Mouse (Mus musculus) stomach, embryonic 15.5 days (tissue): Measurements from ENCODE around the gene Mpv17l2. TPM values are rescaled to one million over a fixed set of nuclear protein-coding genes. Genes with fewer than 3 reads are reported as not detected.

Experiments
- ATAC-seq: fragments of 200-750 bp; cut with Nextera tagmentation; 2 replicates; pipeline ENCODE4 v1.8.0; 2017; ENCODE audit warnings: low read depth, moderate number of reproducible peaks, moderate TSS enrichment; ENCODE audit not compliant: insufficient read depth, low FRiP score
- H3K27ac ChIP-seq: fragments of 300-500 bp; sonication (generic); 2 replicates; pipeline ENCODE4 v1.5.1; 2015; ENCODE audit warnings: mild to moderate bottlenecking, inconsistent platforms
- H3K27me3 ChIP-seq: fragments of 300-500 bp; sonication (generic); replicated peaks from 2 replicates; pipeline ENCODE4 v1.6.1; 2015; ENCODE audit warnings: inconsistent platforms
- H3K36me3 ChIP-seq: fragments of 300-500 bp; sonication (generic); 2 replicates; pipeline ENCODE4 v1.6.1; 2015; ENCODE audit warnings: inconsistent platforms
- H3K4me1 ChIP-seq: fragments of 300-500 bp; sonication (generic); 2 replicates; pipeline ENCODE4 v1.6.1; 2015; ENCODE audit warnings: inconsistent platforms
- H3K4me2 ChIP-seq: fragments of 300-500 bp; sonication (generic); 2 replicates; pipeline ENCODE4 v1.6.1; 2015; ENCODE audit warnings: mild to moderate bottlenecking, inconsistent platforms
- H3K4me3 ChIP-seq: fragments of 300-500 bp; sonication (generic); replicated peaks from 2 replicates; pipeline ENCODE4 v1.5.1; 2015; ENCODE audit warnings: inconsistent platforms
- H3K9ac ChIP-seq: fragments of 300-500 bp; sonication (generic); 2 replicates; pipeline ENCODE4 v1.6.1; 2015; ENCODE audit warnings: inconsistent platforms
- H3K9me3 ChIP-seq: fragments of 300-500 bp; sonication (generic); 2 replicates; pipeline ENCODE4 v1.6.1; 2016; ENCODE audit warnings: inconsistent platforms
- WGBS: fragments of 180-500 bp; shearing (Covaris S2); methylation state at CpG from one replicate; pipeline ENCODE4 v1.1.7; 2015; 5-methylcytosine and 5-hydroxymethylcytosine counted together
- polyA plus RNA-seq: library from polyadenylated mRNA; unstranded; fragments of >200 nt; fragmentation: Nextera tagmentation; extraction: Ambion mirVana; gene quantifications from 2 replicates; pipeline ENCODE4 v1.2.1, GENCODE M21; 2015

Gene Mpv17l2
- polyA plus RNA-seq, 1 experiment from 2014 or later: 44.4 TPM

GRCm38 (mm10) chr8:70764676-70765075 lies 3.9 kb upstream of the Mpv17l2 start:
- Histone ChIP-seq H3K27ac (peak overlapping the region; percentile 70), H3K4me1 (peaks cover 22% of the 10 kb centered on the region), H3K4me2 (peak overlapping the region; percentile 77; the same call in 1 of the 2 replicates), H3K27me3 (no peaks in the 10 kb centered on the region), H3K36me3 (0 out of 2 replicates have a peak, but pooled peaks cover 8% of the 10 kb centered on the region), H3K9me3 (no peaks in the 10 kb centered on the region), H3K9ac (no peak overlapping the region), H3K4me3 (no peak overlapping the region; the same call in 1 of the 2 replicates)
- 82% methylated on average over 13 of the region's 13 CpGs for WGBS
- ATAC-seq: no peak

GRCm38 (mm10) chr8:70764026-70764425 lies 3.3 kb upstream of the Mpv17l2 start:
- H3K36me3 ChIP-seq: 0 out of 2 replicates have a peak, but pooled peaks cover 7% of the 10 kb centered on the region

GRCm38 (mm10) chr8:70763354-70763753 lies 2.6 kb upstream of the Mpv17l2 start:
- Histone ChIP-seq H3K4me1 (peaks cover 29% of the 10 kb centered on the region), H3K36me3 (0 out of 2 replicates have a peak, but pooled peaks cover 1% of the 10 kb centered on the region), H3K4me2 (no peak overlapping the region), H3K4me3 (no peak overlapping the region), H3K27me3 (no peaks in the 10 kb centered on the region), H3K9ac (no peak overlapping the region), H3K27ac (peak overlapping the region; percentile 83), H3K9me3 (no peaks in the 10 kb centered on the region)
- WGBS: 7% methylated on average over 3 of the region's 3 CpGs
- no peak for ATAC-seq

More at GRCm38 (mm10) chr8:70764026-70764425, 3.3 kb upstream of the Mpv17l2 start:
- H3K4me1 ChIP-seq: peaks cover 26% of the 10 kb centered on the region
- peak; percentile 39 for ATAC-seq
- H3K27me3 ChIP-seq: no peaks in the 10 kb centered on the region
- peak overlapping the region; percentile 17; the same call in 1 of the 2 replicates for H3K4me2 ChIP-seq
- H3K4me3 ChIP-seq: no peak overlapping the region
- peak overlapping the region; percentile 83 for H3K27ac ChIP-seq
- WGBS: 65% methylated on average over 8 of the region's 8 CpGs
- no peaks in the 10 kb centered on the region for H3K9me3 ChIP-seq
- H3K9ac ChIP-seq: no peak overlapping the region

- no peak overlapping the region for H3K9ac ChIP-seq
- no peaks in the 10 kb centered on the region for H3K27me3 ChIP-seq
- H3K9me3 ChIP-seq: no peaks in the 10 kb centered on the region
- H3K36me3 ChIP-seq: 0 out of 2 replicates have a peak, but pooled peaks cover 8% of the 10 kb centered on the region
- no peak overlapping the region for H3K4me2 ChIP-seq
- WGBS: 78% methylated on average over 1 of the region's 1 CpGs
- no peak for ATAC-seq
- H3K4me3 ChIP-seq: no peak overlapping the region
- H3K27ac ChIP-seq: no peak overlapping the region; the same call in 1 of the 2 replicates
- peaks cover 29% of the 10 kb centered on the region for H3K4me1 ChIP-seq
Observed at GRCm38 (mm10) chr8:70762118-70762517, 1.4 kb upstream of the Mpv17l2 start.

- 0% methylated on average over 22 of the region's 22 CpGs for WGBS
- H3K4me3 ChIP-seq: peak overlapping the region; percentile 69
- ATAC-seq: no peak
- peak overlapping the region; percentile 77 for H3K9ac ChIP-seq
- H3K27me3 ChIP-seq: no peaks in the 10 kb centered on the region
- peaks cover 20% of the 10 kb centered on the region for H3K4me1 ChIP-seq
- H3K36me3 ChIP-seq: peaks cover 13% of the 10 kb centered on the region; the same call in 1 of the 2 replicates
- peak overlapping the region; percentile 92 for H3K4me2 ChIP-seq
- peak overlapping the region; percentile 71 for H3K27ac ChIP-seq
- no peaks in the 10 kb centered on the region for H3K9me3 ChIP-seq
Observed at GRCm38 (mm10) chr8:70760350-70760749, 396 bp downstream of the Mpv17l2 start.

- Histone ChIP-seq H3K36me3 (peaks cover 13% of the 10 kb centered on the region; the same call in 1 of the 2 replicates), H3K27me3 (no peaks in the 10 kb centered on the region), H3K4me3 (no peak overlapping the region), H3K9me3 (no peaks in the 10 kb centered on the region), H3K9ac (peak overlapping the region; percentile 11; the same call in 1 of the 2 replicates), H3K4me1 (peaks cover 24% of the 10 kb centered on the region), H3K4me2 (peak overlapping the region; percentile 92; the same call in 1 of the 2 replicates), H3K27ac (no peak overlapping the region)
- 63% methylated on average over 19 of the region's 19 CpGs for WGBS
- no peak for ATAC-seq
Observed at GRCm38 (mm10) chr8:70758616-70759561, 1.9 kb downstream of the Mpv17l2 start.

GRCm38 (mm10) chr8:70758308-70758615 lies 2.5 kb downstream of the Mpv17l2 start:
- no peak overlapping the region for H3K27ac ChIP-seq
- no peak overlapping the region for H3K9ac ChIP-seq
- no peak for ATAC-seq
- 86% methylated on average over 7 of the region's 7 CpGs for WGBS
- H3K4me2 ChIP-seq: no peak overlapping the region
- peaks cover 27% of the 10 kb centered on the region for H3K4me1 ChIP-seq
- H3K36me3 ChIP-seq: peaks cover 13% of the 10 kb centered on the region; the same call in 1 of the 2 replicates
- H3K4me3 ChIP-seq: no peak overlapping the region
- no peaks in the 10 kb centered on the region for H3K27me3 ChIP-seq
- no peaks in the 10 kb centered on the region for H3K9me3 ChIP-seq

GRCm38 (mm10) chr8:70757523-70758307 lies 3.0 kb downstream of the Mpv17l2 start:
- no peak overlapping the region for H3K27ac ChIP-seq

GRCm38 (mm10) chr8:70756476-70757040 lies 4.2 kb downstream of the Mpv17l2 start:
- Histone ChIP-seq H3K9ac (no peak overlapping the region), H3K27me3 (no peaks in the 10 kb centered on the region), H3K9me3 (no peaks in the 10 kb centered on the region), H3K27ac (no peak overlapping the region), H3K4me1 (peaks cover 38% of the 10 kb centered on the region), H3K4me3 (no peak overlapping the region), H3K4me2 (no peak overlapping the region), H3K36me3 (peaks cover 13% of the 10 kb centered on the region; the same call in 1 of the 2 replicates)
- ATAC-seq: no peak
- WGBS: 91% methylated on average over 6 of the region's 6 CpGs

More at GRCm38 (mm10) chr8:70757523-70758307, 3.0 kb downstream of the Mpv17l2 start:
- Histone ChIP-seq H3K4me3 (no peak overlapping the region), H3K9ac (no peak overlapping the region), H3K4me1 (peaks cover 32% of the 10 kb centered on the region), H3K36me3 (peaks cover 13% of the 10 kb centered on the region; the same call in 1 of the 2 replicates), H3K4me2 (no peak overlapping the region), H3K9me3 (no peaks in the 10 kb centered on the region), H3K27me3 (no peaks in the 10 kb centered on the region)
- ATAC-seq: no peak
- 75% methylated on average over 22 of the region's 22 CpGs for WGBS

- Histone ChIP-seq H3K27ac (no peak overlapping the region), H3K27me3 (no peaks in the 10 kb centered on the region), H3K4me2 (peak overlapping the region; percentile 97), H3K4me1 (peaks cover 38% of the 10 kb centered on the region), H3K9me3 (no peaks in the 10 kb centered on the region), H3K9ac (0 out of 2 replicates have a peak overlapping the region, but pooled peaks have one; percentile 80), H3K36me3 (peaks cover 13% of the 10 kb centered on the region; the same call in 1 of the 2 replicates), H3K4me3 (peak overlapping the region; percentile 85)
- WGBS: 83% methylated on average over 24 of the region's 24 CpGs
- ATAC-seq: no peak
Observed at GRCm38 (mm10) chr8:70755661-70756475, 4.9 kb downstream of the Mpv17l2 start.
